Mouse (Mus musculus) bone marrow, adult 2 months (tissue): Measurements from ENCODE around the gene Usp6nl.

Source experiments
- CTCF ChIP-seq: fragments of 200-500 bp; IDR thresholded peaks from 2 replicates; pipeline ENCODE4 v1.5.1; 2011; ENCODE audit warnings: low read length, control low read depth; ENCODE audit not compliant: control insufficient read depth, insufficient read depth
- POLR2A ChIP-seq: fragments of 200-500 bp; IDR thresholded peaks from 2 replicates; pipeline ENCODE4 v1.6.1; 2011; ENCODE audit warnings: low read depth, mild to moderate bottlenecking, control low read depth, low read length, borderline replicate concordance; ENCODE audit not compliant: control insufficient read depth

GRCm38 (mm10) chr2:6366521-6366928 lies 44.1 kb downstream of the Usp6nl start:
- TF ChIP-seq POLR2A (no peak), CTCF (no peak)
